Mouse (Mus musculus) mouse trophoblast stem cell (cell line): ENCODE data around the gene Aqp3.

Experiments
- in situ Hi-C, 2 experiments: fragments of 300-500 bp; cut with MseI, MboI; formaldehyde crosslinking; loops; 2 replicates in 1 of 2; 3 replicates in 1 of 2; pipeline ENCODE4 v1.15.1; 2025

Gene Aqp3

GRCm38 (mm10) chr4:41097871-41098576, at the start of gene Aqp3:
Aqp3 (minus strand) TSS chr4:41098183.
- in situ Hi-C loops, result no loop called here

GRCm38 (mm10) chr4:41142601-41143000, 44.6 kb upstream of the Aqp3 start:
- in situ Hi-C loops, result no loop called here

- in situ Hi-C loops, result no loop called here
These were observed 42.3 kb upstream of the Aqp3 start for GRCm38 (mm10) chr4:41140174-41140875.

- in situ Hi-C loops, result no loop called here
These were observed 38.8 kb upstream of the Aqp3 start for GRCm38 (mm10) chr4:41136811-41137210.

- in situ Hi-C loops, result no loop called here
These were observed 38.4 kb upstream of the Aqp3 start for GRCm38 (mm10) chr4:41136454-41136805.

- in situ Hi-C loops, result no loop called here
These were observed 37.9 kb upstream of the Aqp3 start, which contains the start of gene Ube2r2 for GRCm38 (mm10) chr4:41135711-41136453. Ube2r2 (plus strand) TSS chr4:41135743.

- in situ Hi-C loops, result no loop called here
These were observed 37.1 kb upstream of the Aqp3 start for GRCm38 (mm10) chr4:41134935-41135710.

GRCm38 (mm10) chr4:41133529-41134291, 35.7 kb upstream of the Aqp3 start:
- in situ Hi-C loops, result no loop called here

- in situ Hi-C loops, result no loop called here
These were observed 34.5 kb upstream of the Aqp3 start for GRCm38 (mm10) chr4:41132471-41132870.

- in situ Hi-C loops, result loop anchor here in 1 of 2 experiments (5.0 kb wide), 1 partner anchor 37 kb away; no protein-coding TSS in a partner anchor
These were observed 31.9 kb upstream of the Aqp3 start for GRCm38 (mm10) chr4:41129836-41130235.

GRCm38 (mm10) chr4:41129406-41129805, 31.4 kb upstream of the Aqp3 start:
- in situ Hi-C loops, result loop anchor here in 1 of 2 experiments (5.0 kb wide), 1 partner anchor 38 kb away; no protein-coding TSS in a partner anchor

GRCm38 (mm10) chr4:41124180-41124951, 26.4 kb upstream of the Aqp3 start, which contains the start of gene Nol6:
Nol6 (minus strand) TSS chr4:41124455.
- in situ Hi-C loops, result no loop called here

GRCm38 (mm10) chr4:41118706-41119292, 20.8 kb upstream of the Aqp3 start:
- in situ Hi-C loops, result loop anchor here (5.0 kb wide), 1 partner anchor 66 kb away; no protein-coding TSS in a partner anchor

GRCm38 (mm10) chr4:41116817-41117216, 18.8 kb upstream of the Aqp3 start:
- in situ Hi-C loops, result loop anchor here (5.0 kb wide), 1 partner anchor 65 kb away; no protein-coding TSS in a partner anchor

- in situ Hi-C loops, result loop anchor here (5.0 kb wide), 1 partner anchor 63 kb away; no protein-coding TSS in a partner anchor
These were observed 17.8 kb upstream of the Aqp3 start for GRCm38 (mm10) chr4:41115793-41116192.

- in situ Hi-C loops, result loop anchor here (5.0 kb wide), 1 partner anchor 63 kb away; no protein-coding TSS in a partner anchor
These were observed 17.1 kb upstream of the Aqp3 start for GRCm38 (mm10) chr4:41115074-41115473.

GRCm38 (mm10) chr4:41114358-41115070, 16.5 kb upstream of the Aqp3 start:
- in situ Hi-C loops, result loop anchor here (5.0 kb wide), 1 partner anchor 62 kb away; no protein-coding TSS in a partner anchor

GRCm38 (mm10) chr4:41108717-41109425, 10.9 kb upstream of the Aqp3 start:
- in situ Hi-C loops, result no loop called here
